Mouse (Mus musculus) intestine, postnatal 0 days (tissue): Measurements from ENCODE around the gene Necap2. TPM values are rescaled to one million over a fixed set of nuclear protein-coding genes. Genes with fewer than 3 reads are reported as not detected.

Source experiments
- ATAC-seq: fragments of 200-750 bp; cut with Nextera tagmentation; 2 replicates; pipeline ENCODE4 v1.8.0; 2017; ENCODE audit warnings: mild to moderate bottlenecking, moderate TSS enrichment, moderate library complexity
- H3K27ac ChIP-seq: fragments of 300-500 bp; sonication (generic); 2 replicates; pipeline ENCODE4 v1.5.1; 2014; ENCODE audit warnings: mild to moderate bottlenecking, low read depth, low read length, moderate library complexity
- H3K27me3 ChIP-seq: fragments of 300-500 bp; sonication (generic); replicated peaks from 2 replicates; pipeline ENCODE4 v1.6.1; 2014; ENCODE audit warnings: low read length, mixed read lengths; ENCODE audit not compliant: control insufficient read depth, insufficient read depth
- H3K36me3 ChIP-seq: fragments of 300-500 bp; sonication (generic); 2 replicates; pipeline ENCODE4 v1.6.1; 2014; ENCODE audit warnings: mild to moderate bottlenecking, moderate library complexity; ENCODE audit not compliant: control insufficient read depth, insufficient read depth
- H3K4me1 ChIP-seq: fragments of 300-500 bp; sonication (generic); replicated peaks from 2 replicates; pipeline ENCODE4 v1.6.1; 2014; ENCODE audit warnings: antibody characterized with exemption, low read length, mixed read lengths; ENCODE audit not compliant: control insufficient read depth, insufficient read depth
- H3K4me2 ChIP-seq: fragments of 300-500 bp; sonication (generic); replicated peaks from 2 replicates; pipeline ENCODE4 v1.6.1; 2014; ENCODE audit warnings: low read depth, mild to moderate bottlenecking, moderate library complexity
- H3K4me3 ChIP-seq: fragments of 300-500 bp; sonication (generic); 2 replicates; pipeline ENCODE4 v1.5.1; 2014; ENCODE audit warnings: low read depth, low read length
- H3K9ac ChIP-seq: fragments of 300-500 bp; sonication (generic); 2 replicates; pipeline ENCODE4 v1.6.1; 2014; ENCODE audit warnings: mild to moderate bottlenecking, low read depth, low read length
- H3K9me3 ChIP-seq: fragments of 300-500 bp; sonication (generic); 2 replicates; pipeline ENCODE4 v1.6.1; 2016; ENCODE audit warnings: mixed run types; ENCODE audit not compliant: control insufficient read depth
- CTCF ChIP-seq: sonication (generic); IDR thresholded peaks from 2 replicates; pipeline ENCODE4 v1.5.1; 2016; ENCODE audit warnings: low read depth, mild to moderate bottlenecking, control low read depth, antibody characterized with exemption, moderate library complexity
- WGBS: fragments of 180-500 bp; shearing (Covaris S2); extraction: QIAGEN DNeasy Blood & Tissue Kit; methylation state at CpG from one replicate; pipeline ENCODE4 v1.1.7; 2014; 5-methylcytosine and 5-hydroxymethylcytosine counted together
- polyA plus RNA-seq: library from polyadenylated mRNA; unstranded; fragments of >200 nt; fragmentation: Nextera tagmentation; extraction: Ambion mirVana; gene quantifications from 2 replicates; pipeline ENCODE4 v1.2.1, GENCODE M21; 2015

Gene Necap2
- polyA plus RNA-seq, 1 experiment from 2014 or later: 103 TPM

DNA sequence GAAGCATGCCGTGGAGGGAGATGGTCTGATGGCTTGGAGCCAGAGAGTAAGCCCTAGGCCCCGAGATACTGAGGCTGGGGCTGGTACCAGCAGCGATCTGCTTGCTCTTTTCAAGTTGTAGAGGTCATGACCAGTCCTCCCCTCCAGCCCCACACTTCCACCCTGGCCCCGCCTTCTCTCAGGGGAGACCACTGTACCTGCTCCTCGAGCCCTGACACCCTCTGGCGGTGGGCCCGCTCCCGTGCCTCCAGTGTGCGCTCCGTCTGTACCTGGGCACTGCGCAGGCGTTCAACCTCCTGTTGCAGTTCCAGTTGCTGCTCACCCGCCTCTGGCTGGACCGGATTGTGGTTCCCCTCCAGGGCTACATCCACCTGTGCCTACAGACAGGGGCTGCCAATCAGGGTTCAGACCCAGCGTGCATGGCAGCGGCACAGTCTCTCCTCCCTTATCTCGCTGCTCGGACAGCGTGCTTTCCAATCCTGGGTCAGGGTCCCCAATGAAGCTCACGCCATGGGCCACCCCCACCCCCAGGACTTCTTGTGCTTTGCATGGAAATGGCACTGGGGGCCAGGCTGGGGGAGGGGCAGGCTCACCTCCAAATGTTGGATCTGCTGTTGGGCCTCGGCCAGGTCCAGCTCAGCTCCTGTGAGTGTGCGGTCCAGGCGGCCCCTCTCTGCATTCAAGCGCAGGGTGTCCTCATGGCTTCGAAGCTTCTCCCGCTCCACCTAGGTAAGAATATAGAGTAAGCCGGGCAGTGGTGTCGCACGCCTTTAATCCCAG lies 60.3 kb downstream of the Necap2 start:
- WGBS: 84% methylated on average over 29 of the region's 29 CpGs
- no peaks in the 10 kb centered on the region for H3K4me1 ChIP-seq
- H3K9me3 ChIP-seq: no peaks in the 10 kb centered on the region
- no peak overlapping the region for H3K4me2 ChIP-seq
- H3K36me3 ChIP-seq: peaks cover 7% of the 10 kb centered on the region; the same call in 1 of the 2 replicates
- H3K27ac ChIP-seq: no peak overlapping the region
- H3K9ac ChIP-seq: no peak overlapping the region
- H3K4me3 ChIP-seq: no peak overlapping the region
- no peak for ATAC-seq
- TF ChIP-seq CTCF: no peak
- no peaks in the 10 kb centered on the region for H3K27me3 ChIP-seq

Other genes starting within 250 kb of the Necap2 start
- gene Padi1, start 232.6 kb downstream of the Necap2 start, polyA plus RNA-seq: 0.37 and 0.47 TPM in 2 replicates
- 1.1 and 1.2 TPM in 2 replicates for gene Padi2, start 172.0 kb downstream of the Necap2 start, polyA plus RNA-seq
- 588 and 627 TPM in 2 replicates for gene Sdhb, start 117.2 kb downstream of the Necap2 start, polyA plus RNA-seq
- gene Atp13a2, start 91.5 kb downstream of the Necap2 start, polyA plus RNA-seq: 10.9 and 11.7 TPM in 2 replicates
- gene Mfap2, start 67.9 kb downstream of the Necap2 start, polyA plus RNA-seq: 117 and 138 TPM in 2 replicates
- gene Crocc, start 17.8 kb downstream of the Necap2 start, polyA plus RNA-seq: 1.3 and 1.5 TPM in 2 replicates
- 0.12 and 0.33 TPM in 2 replicates for gene Spata21, start 10.0 kb upstream of the Necap2 start, polyA plus RNA-seq
- 35.0 TPM in 2 replicates for gene Szrd1, start 61.4 kb upstream of the Necap2 start, polyA plus RNA-seq
- 11.6 and 14.3 TPM in 2 replicates for gene Fbxo42, start 69.6 kb upstream of the Necap2 start, polyA plus RNA-seq
- gene Rsg1, start 135.6 kb upstream of the Necap2 start, polyA plus RNA-seq: 0.97 and 0.98 TPM in 2 replicates
- 4.5 and 6.3 TPM in 2 replicates for gene Arhgef19, start 161.1 kb upstream of the Necap2 start, polyA plus RNA-seq
- gene Epha2, start 222.9 kb upstream of the Necap2 start, polyA plus RNA-seq: 5.6 and 6.6 TPM in 2 replicates